Mouse (Mus musculus) kidney, postnatal 0 days (tissue): ENCODE measurements at regions not wholly inside any gene's neighbourhood (a gene's known extent, or its start where the extent isn't known, plus 50 kb on each side); places are given as distances from the start of the nearest gene placed in this dataset.
A peak's percentile ranks its signal among the peaks of the same experiment; 100 is the strongest.

Experiments used
- ATAC-seq: fragments of 200-750 bp; cut with Nextera tagmentation; replicated peaks from 2 replicates; pipeline ENCODE4 v1.8.0; 2017; ENCODE audit warnings: low read depth, moderate number of reproducible peaks, moderate TSS enrichment, moderate library complexity; ENCODE audit not compliant: low FRiP score
- DNase-seq: peaks from one replicate; pipeline ENCODE4 v3.0.0-alpha.2; 2016; ENCODE audit warnings: low spot score
- H3K27ac ChIP-seq: fragments of 300-500 bp; sonication (generic); 2 replicates; pipeline ENCODE4 v1.5.1; 2014; ENCODE audit warnings: mild to moderate bottlenecking
- H3K27me3 ChIP-seq: fragments of 300-500 bp; sonication (generic); 2 replicates; pipeline ENCODE4 v1.6.1; 2014; ENCODE audit warnings: low read length, mixed read lengths; ENCODE audit not compliant: insufficient read depth
- H3K36me3 ChIP-seq: fragments of 300-500 bp; sonication (generic); 2 replicates; pipeline ENCODE4 v1.6.1; 2014; ENCODE audit warnings: low read length, mixed read lengths; ENCODE audit not compliant: insufficient read depth
- H3K4me1 ChIP-seq: fragments of 300-500 bp; sonication (generic); replicated peaks from 2 replicates; pipeline ENCODE4 v1.6.1; 2014; ENCODE audit warnings: antibody characterized with exemption, low read length, mixed read lengths; ENCODE audit not compliant: insufficient read depth
- H3K4me2 ChIP-seq: fragments of 300-500 bp; sonication (generic); 2 replicates; pipeline ENCODE4 v1.6.1; 2014; ENCODE audit warnings: mild to moderate bottlenecking, low read length, moderate library complexity, mixed read lengths
- H3K4me3 ChIP-seq: fragments of 300-500 bp; sonication (generic); replicated peaks from 2 replicates; pipeline ENCODE4 v1.5.1; 2014; ENCODE audit warnings: low read depth, low read length
- H3K9ac ChIP-seq: fragments of 300-500 bp; sonication (generic); 2 replicates; pipeline ENCODE4 v1.6.1; 2014; ENCODE audit warnings: low read depth, low read length
- H3K9me3 ChIP-seq: fragments of 300-500 bp; sonication (generic); replicated peaks from 2 replicates; pipeline ENCODE4 v1.6.1; 2016; ENCODE audit warnings: low read length, inconsistent platforms, mixed read lengths
- CTCF ChIP-seq: IDR thresholded peaks from 2 replicates; pipeline ENCODE4 v1.5.1; 2016; ENCODE audit warnings: antibody characterized with exemption, low read depth, mild to moderate bottlenecking, moderate library complexity
- WGBS: fragments of 180-500 bp; shearing (Covaris S2); extraction: QIAGEN DNeasy Blood & Tissue Kit; methylation state at CpG from one replicate; pipeline ENCODE4 v1.1.7; 2014; 5-methylcytosine and 5-hydroxymethylcytosine counted together

DNA sequence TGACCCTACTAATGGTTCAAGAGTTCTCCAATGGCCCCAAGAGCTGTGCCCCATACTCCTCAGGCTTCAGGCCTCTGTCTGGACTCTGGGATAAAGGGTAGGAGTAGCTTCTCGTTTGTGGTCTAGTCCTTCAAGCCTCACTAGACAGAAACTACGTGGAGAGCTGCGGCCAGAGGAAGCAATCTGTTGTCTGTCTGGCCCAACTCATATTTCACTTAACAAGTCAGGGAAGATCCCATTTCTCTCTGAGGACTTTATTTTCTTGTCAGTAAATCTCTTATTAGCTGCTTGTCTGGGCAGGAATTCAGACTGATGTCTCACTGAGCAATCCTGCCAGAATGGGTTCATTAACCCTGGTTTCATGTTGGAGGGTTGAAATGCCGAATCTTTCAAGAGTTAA lies 364.0 kb downstream of the Adra2a start:
- no peaks in the 10 kb centered on the region for H3K9me3 ChIP-seq
- no peak overlapping the region for H3K27ac ChIP-seq
- no peak overlapping the region for H3K4me3 ChIP-seq
- TF ChIP-seq CTCF: no peak
- H3K27me3 ChIP-seq: no peaks in the 10 kb centered on the region
- no peaks in the 10 kb centered on the region for H3K4me1 ChIP-seq
- no peak overlapping the region for H3K4me2 ChIP-seq
- DNase-seq: peak; percentile 64
- ATAC-seq: no peak
- WGBS: 43% methylated on average over 4 of the region's 4 CpGs
- no peak overlapping the region for H3K9ac ChIP-seq
- no peaks in the 10 kb centered on the region for H3K36me3 ChIP-seq

DNA sequence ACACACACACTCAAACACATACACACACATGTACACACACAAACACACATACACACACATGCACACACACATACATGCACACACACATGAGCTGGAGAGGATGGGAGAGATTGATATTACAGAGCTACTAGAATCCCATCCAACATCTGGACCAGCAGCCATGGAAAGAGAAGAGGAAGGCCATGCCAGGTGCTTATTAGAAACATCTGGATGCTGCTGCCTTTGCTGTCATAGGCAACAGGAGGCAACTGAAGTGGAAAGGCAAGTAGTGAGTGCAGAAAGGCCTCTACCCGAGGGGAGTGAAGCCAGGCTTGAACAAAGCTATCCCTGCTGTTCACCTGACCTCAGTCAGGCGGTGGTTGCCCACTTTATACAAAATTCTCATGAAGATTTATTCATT lies 385.1 kb downstream of the Adra2a start:
- no peak for TF ChIP-seq CTCF
- Histone ChIP-seq H3K9ac (no peak overlapping the region), H3K27me3 (no peaks in the 10 kb centered on the region), H3K36me3 (no peaks in the 10 kb centered on the region), H3K9me3 (no peaks in the 10 kb centered on the region), H3K4me2 (no peak overlapping the region), H3K4me3 (no peak overlapping the region), H3K4me1 (no peaks in the 10 kb centered on the region), H3K27ac (no peak overlapping the region)
- DNase-seq: no peak
- 55% methylated on average over 2 of the region's 2 CpGs for WGBS
- no peak for ATAC-seq

DNA sequence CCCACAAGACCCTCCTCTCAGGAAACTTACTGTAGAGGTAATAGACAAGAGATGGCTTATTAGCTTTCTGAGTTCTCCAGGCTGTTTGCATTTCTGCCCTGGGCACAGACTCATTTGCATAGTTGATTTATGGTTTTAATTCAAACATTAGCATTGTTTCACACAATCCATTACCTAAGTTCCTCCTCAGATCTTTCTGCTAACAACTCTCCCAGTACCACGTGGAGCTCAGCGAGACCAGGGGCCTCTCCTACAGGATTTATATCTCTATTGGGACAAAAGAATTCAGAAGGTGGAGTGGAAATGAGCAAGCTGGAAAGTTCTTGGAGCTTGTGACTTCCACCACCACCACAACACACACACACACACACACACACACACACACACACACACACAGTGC lies 396.8 kb downstream of the Adra2a start:
- Histone ChIP-seq H3K9ac (no peak overlapping the region), H3K36me3 (no peaks in the 10 kb centered on the region), H3K4me2 (no peak overlapping the region), H3K9me3 (no peaks in the 10 kb centered on the region), H3K27ac (no peak overlapping the region), H3K27me3 (no peaks in the 10 kb centered on the region), H3K4me1 (no peaks in the 10 kb centered on the region), H3K4me3 (no peak overlapping the region)
- DNase-seq (peak; percentile 10), ATAC-seq (no peak)
- 24% methylated on average over 2 of the region's 2 CpGs for WGBS
- no peak for TF ChIP-seq CTCF

DNA sequence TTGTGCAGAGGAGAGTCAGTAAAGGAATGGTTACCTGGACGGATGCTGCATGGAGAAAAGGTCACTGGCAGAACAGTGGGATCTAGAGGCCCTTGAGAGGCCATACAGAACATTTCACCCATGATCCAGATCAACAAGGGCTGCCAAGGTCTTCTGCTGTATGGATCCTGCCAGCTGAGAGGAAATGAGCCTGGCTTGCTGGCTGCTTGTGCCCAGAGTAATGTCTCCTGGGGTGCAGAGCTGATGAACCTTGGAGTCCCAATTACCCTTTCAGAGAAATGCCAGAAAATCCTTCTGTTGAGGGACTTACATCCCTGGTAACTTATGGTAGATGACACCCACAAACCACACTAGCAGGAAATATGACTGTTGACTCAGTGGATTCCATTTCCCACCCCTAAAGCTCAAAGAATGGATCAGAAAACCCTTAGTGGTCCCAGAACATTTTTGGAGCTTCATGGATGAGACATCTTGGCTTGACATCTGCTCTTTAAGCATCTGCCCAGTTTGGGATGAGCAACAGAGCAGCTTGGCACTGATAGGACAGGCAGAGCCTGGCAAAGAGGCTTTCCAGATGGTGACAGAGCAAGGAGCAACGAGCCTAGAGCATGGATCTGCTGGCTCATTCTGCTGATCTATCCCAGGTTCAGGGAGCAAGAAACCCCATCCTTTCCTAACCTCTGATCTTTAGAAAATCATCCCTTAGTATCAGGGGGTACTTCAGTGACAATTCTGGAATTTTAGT lies 416.6 kb downstream of the Adra2a start:
- Histone ChIP-seq H3K4me2 (no peak overlapping the region), H3K27ac (no peak overlapping the region), H3K4me3 (no peak overlapping the region), H3K9me3 (no peaks in the 10 kb centered on the region), H3K36me3 (no peaks in the 10 kb centered on the region), H3K4me1 (no peaks in the 10 kb centered on the region), H3K9ac (no peak overlapping the region), H3K27me3 (no peaks in the 10 kb centered on the region)
- WGBS: 74% methylated on average over 2 of the region's 2 CpGs
- TF ChIP-seq CTCF: no peak
- ATAC-seq: no peak
- no peak for DNase-seq

DNA sequence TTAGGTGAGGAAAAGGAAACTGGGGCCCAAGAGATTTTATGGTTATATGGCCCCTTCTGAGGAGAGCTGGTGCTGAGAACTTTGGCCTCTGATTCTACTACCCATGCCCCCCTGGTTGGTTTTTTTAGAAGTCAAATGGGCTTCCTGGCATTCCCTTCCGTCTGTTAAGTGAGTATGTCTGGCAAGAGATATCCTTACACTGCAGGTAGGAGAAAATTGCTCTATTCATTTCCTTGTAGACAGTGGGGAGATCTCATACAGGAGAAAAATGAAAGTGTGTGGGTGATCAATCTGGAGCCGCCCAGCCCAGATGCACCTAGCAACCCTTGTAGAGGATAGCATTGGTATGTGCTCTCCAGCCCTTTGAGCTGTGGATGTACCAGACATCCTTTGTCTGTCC lies 418.5 kb downstream of the Adra2a start:
- H3K4me2 ChIP-seq: no peak overlapping the region
- DNase-seq (no peak), ATAC-seq (no peak)
- H3K9me3 ChIP-seq: no peaks in the 10 kb centered on the region
- TF ChIP-seq CTCF: no peak
- no peak overlapping the region for H3K27ac ChIP-seq
- no peaks in the 10 kb centered on the region for H3K27me3 ChIP-seq
- H3K9ac ChIP-seq: no peak overlapping the region
- H3K4me3 ChIP-seq: no peak overlapping the region
- no peaks in the 10 kb centered on the region for H3K36me3 ChIP-seq
- no peaks in the 10 kb centered on the region for H3K4me1 ChIP-seq
- 88% methylated on average over 2 of the region's 2 CpGs for WGBS

DNA sequence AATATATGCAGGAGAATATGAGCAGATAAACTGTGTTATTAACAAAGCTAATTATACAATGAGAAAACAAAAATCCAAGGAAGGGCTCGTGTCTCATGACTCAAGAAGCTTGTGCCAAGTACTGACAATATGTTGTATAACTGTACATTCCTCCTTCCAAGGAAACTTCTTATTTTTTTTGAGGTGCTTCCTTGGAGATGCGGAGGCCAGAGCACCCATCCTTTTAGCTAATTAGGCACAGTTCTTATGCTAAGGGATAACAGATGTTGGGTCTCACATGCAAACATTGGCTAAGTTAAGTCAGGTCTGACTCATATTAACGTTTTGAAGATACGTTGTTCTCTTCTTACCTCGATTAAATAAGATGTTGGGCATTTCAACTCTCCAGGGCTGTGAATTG lies 426.1 kb downstream of the Adra2a start:
- DNase-seq: no peak
- 78% methylated on average over 5 of the region's 5 CpGs for WGBS
- no peak for TF ChIP-seq CTCF

DNA sequence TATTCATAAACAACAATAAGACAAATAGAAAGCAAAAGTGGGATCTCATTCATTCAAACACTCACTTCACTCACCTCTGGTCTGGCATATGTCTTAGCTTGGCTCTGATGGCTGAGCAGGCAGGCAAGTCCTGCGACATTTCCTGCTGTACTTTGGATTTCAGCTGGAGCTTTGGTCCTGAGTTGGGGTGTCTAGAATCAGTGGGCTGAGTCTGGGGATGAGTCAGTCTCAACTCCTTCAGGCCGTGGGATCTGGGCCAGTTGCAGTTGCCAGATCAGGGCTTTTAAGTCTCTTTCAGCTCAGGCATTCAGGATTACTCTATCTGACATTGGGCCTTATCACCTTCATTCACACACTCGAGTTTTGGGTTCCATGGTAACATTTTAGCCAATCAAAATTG lies 454.1 kb downstream of the Adra2a start:
- ATAC-seq (no peak), DNase-seq (no peak)
- no peaks in the 10 kb centered on the region for H3K4me1 ChIP-seq
- TF ChIP-seq CTCF: no peak
- 72% methylated on average over 3 of the region's 3 CpGs for WGBS
- no peaks in the 10 kb centered on the region for H3K36me3 ChIP-seq
- no peak overlapping the region for H3K4me2 ChIP-seq
- H3K9ac ChIP-seq: no peak overlapping the region
- H3K27ac ChIP-seq: no peak overlapping the region
- H3K4me3 ChIP-seq: no peak overlapping the region
- no peaks in the 10 kb centered on the region for H3K9me3 ChIP-seq
- no peaks in the 10 kb centered on the region for H3K27me3 ChIP-seq

More for the DNA sequence above, 426.1 kb downstream of the Adra2a start:
- no peak overlapping the region for H3K4me3 ChIP-seq
- H3K4me2 ChIP-seq: no peak overlapping the region
- ATAC-seq: no peak
- no peak overlapping the region for H3K9ac ChIP-seq
- no peaks in the 10 kb centered on the region for H3K4me1 ChIP-seq
- H3K27me3 ChIP-seq: no peaks in the 10 kb centered on the region
- H3K9me3 ChIP-seq: no peaks in the 10 kb centered on the region
- no peaks in the 10 kb centered on the region for H3K36me3 ChIP-seq
- H3K27ac ChIP-seq: no peak overlapping the region
